Mouse (Mus musculus) limb, embryonic 10.5 days (tissue): Measurements from ENCODE around the gene Cox10. TPM values are rescaled to one million over a fixed set of nuclear protein-coding genes. Genes with fewer than 3 reads are reported as not detected.

ENCODE experiments used
- DNase-seq: peaks from one replicate; pipeline ENCODE4 v3.0.0-alpha.2; 2017; ENCODE audit warnings: low spot score
- H3K27ac ChIP-seq: fragments of 300-500 bp; sonication (generic); 2 replicates; pipeline ENCODE4 v1.5.1; 2016; ENCODE audit warnings: mild to moderate bottlenecking
- H3K27me3 ChIP-seq: fragments of 300-500 bp; sonication (generic); 2 replicates; pipeline ENCODE4 v1.6.1; 2016; ENCODE audit warnings: low read depth, mild to moderate bottlenecking; ENCODE audit not compliant: poor library complexity, severe bottlenecking
- H3K36me3 ChIP-seq: fragments of 300-500 bp; sonication (generic); 2 replicates; pipeline ENCODE4 v1.6.1; 2016; ENCODE audit warnings: mild to moderate bottlenecking, moderate library complexity
- H3K4me1 ChIP-seq: fragments of 300-500 bp; sonication (generic); 2 replicates; pipeline ENCODE4 v1.6.1; 2016
- H3K4me3 ChIP-seq: fragments of 300-500 bp; sonication (generic); 2 replicates; pipeline ENCODE4 v1.5.1; 2016; ENCODE audit warnings: mild to moderate bottlenecking, moderate library complexity
- H3K9me3 ChIP-seq: fragments of 300-500 bp; sonication (generic); replicated peaks from 2 replicates; pipeline ENCODE4 v1.6.1; 2016; ENCODE audit warnings: mild to moderate bottlenecking
- WGBS: fragments of 180-500 bp; shearing (Covaris S2); methylation state at CpG from one replicate; pipeline ENCODE4 v1.1.7; 2016; 5-methylcytosine and 5-hydroxymethylcytosine counted together
- polyA plus RNA-seq: library from polyadenylated mRNA; unstranded; fragments of >200 nt; fragmentation: Nextera tagmentation; extraction: Ambion mirVana; gene quantifications from 2 replicates; pipeline ENCODE4 v1.2.1, GENCODE M21; 2016

The Cox10 gene
- polyA plus RNA-seq, 1 experiment from 2014 or later: 30.8 TPM

DNA sequence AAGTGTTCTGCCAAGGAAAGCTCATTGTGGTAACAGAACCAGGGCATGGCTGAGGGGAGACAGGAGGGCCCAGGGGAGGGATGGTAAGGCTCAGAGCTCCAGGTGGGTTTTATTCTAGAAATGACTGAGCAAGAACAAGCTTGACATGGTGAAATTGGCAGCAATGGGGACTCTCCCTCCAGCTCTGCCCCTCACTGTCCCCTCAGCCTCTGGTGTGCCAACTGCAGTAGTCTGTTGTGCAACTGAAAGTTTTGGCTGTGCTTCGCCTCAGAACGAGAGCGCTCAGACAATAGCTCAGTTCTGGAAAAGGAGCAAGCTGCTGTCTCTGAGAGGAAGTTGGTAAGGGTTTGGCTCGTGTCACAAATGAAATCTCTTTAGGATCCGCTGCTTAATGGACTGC is 113.8 kb downstream of the Cox10 start:
- no peak overlapping the region for H3K4me3 ChIP-seq
- H3K27me3 ChIP-seq: no peaks in the 10 kb centered on the region; the same call in 1 of the 2 replicates
- peaks cover 12% of the 10 kb centered on the region for H3K36me3 ChIP-seq
- no peaks in the 10 kb centered on the region for H3K9me3 ChIP-seq
- no peak for DNase-seq
- 62% methylated on average over 5 of the region's 5 CpGs for WGBS
- peaks cover 39% of the 10 kb centered on the region for H3K4me1 ChIP-seq
- H3K27ac ChIP-seq: no peak overlapping the region

GRCm38 (mm10) chr11:63957207-63957606 is 122.1 kb downstream of the Cox10 start:
- H3K27me3 ChIP-seq: peaks cover 29% of the 10 kb centered on the region
- peaks cover 13% of the 10 kb centered on the region for H3K4me1 ChIP-seq
- 39% methylated on average over 4 of the region's 4 CpGs for WGBS
- H3K4me3 ChIP-seq: no peak overlapping the region
- no peaks in the 10 kb centered on the region for H3K9me3 ChIP-seq
- H3K36me3 ChIP-seq: no peaks in the 10 kb centered on the region
- H3K27ac ChIP-seq: no peak overlapping the region
- DNase-seq: no peak

GRCm38 (mm10) chr11:63956748-63957147 is 122.5 kb downstream of the Cox10 start:
- Histone ChIP-seq H3K36me3 (no peaks in the 10 kb centered on the region), H3K4me1 (peaks cover 17% of the 10 kb centered on the region), H3K27me3 (peaks cover 34% of the 10 kb centered on the region), H3K9me3 (no peaks in the 10 kb centered on the region), H3K4me3 (no peak overlapping the region), H3K27ac (peak overlapping the region; percentile 43)
- WGBS: 42% methylated on average over 7 of the region's 7 CpGs
- DNase-seq: no peak

- Histone ChIP-seq H3K27me3 (peaks cover 45% of the 10 kb centered on the region), H3K4me1 (peaks cover 20% of the 10 kb centered on the region), H3K27ac (no peak overlapping the region), H3K9me3 (no peaks in the 10 kb centered on the region), H3K36me3 (no peaks in the 10 kb centered on the region), H3K4me3 (no peak overlapping the region)
- DNase-seq: no peak
- 87% methylated on average over 2 of the region's 2 CpGs for WGBS
These were observed 125.4 kb downstream of the Cox10 start for GRCm38 (mm10) chr11:63953887-63954286.

DNA sequence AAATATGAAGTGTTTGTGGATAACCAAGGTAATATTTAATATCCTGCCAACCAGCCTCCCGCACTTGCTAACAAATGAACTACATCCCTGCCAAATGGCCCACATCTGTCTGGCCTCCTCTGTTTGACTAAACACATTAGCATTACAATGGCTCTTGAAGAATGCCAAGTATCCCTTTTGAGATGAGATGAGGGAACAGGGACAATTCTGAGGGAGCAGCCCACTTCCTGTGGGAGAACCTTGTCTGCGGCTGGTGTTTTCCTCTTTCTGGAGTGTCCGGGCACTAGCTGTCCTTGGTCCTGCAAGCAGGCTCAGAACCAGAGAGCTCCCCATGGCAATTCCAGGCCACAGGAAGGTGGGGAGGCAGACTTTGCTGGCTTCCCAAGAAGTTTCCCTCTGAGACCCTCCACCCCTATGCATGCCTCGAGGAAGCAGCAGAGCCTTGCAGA is 126.5 kb downstream of the Cox10 start:
- Histone ChIP-seq H3K36me3 (no peaks in the 10 kb centered on the region), H3K4me1 (peaks cover 20% of the 10 kb centered on the region), H3K27ac (no peak overlapping the region), H3K27me3 (peaks cover 45% of the 10 kb centered on the region), H3K4me3 (no peak overlapping the region), H3K9me3 (no peaks in the 10 kb centered on the region)
- DNase-seq: no peak
- WGBS: 28% methylated on average over 4 of the region's 4 CpGs

DNA sequence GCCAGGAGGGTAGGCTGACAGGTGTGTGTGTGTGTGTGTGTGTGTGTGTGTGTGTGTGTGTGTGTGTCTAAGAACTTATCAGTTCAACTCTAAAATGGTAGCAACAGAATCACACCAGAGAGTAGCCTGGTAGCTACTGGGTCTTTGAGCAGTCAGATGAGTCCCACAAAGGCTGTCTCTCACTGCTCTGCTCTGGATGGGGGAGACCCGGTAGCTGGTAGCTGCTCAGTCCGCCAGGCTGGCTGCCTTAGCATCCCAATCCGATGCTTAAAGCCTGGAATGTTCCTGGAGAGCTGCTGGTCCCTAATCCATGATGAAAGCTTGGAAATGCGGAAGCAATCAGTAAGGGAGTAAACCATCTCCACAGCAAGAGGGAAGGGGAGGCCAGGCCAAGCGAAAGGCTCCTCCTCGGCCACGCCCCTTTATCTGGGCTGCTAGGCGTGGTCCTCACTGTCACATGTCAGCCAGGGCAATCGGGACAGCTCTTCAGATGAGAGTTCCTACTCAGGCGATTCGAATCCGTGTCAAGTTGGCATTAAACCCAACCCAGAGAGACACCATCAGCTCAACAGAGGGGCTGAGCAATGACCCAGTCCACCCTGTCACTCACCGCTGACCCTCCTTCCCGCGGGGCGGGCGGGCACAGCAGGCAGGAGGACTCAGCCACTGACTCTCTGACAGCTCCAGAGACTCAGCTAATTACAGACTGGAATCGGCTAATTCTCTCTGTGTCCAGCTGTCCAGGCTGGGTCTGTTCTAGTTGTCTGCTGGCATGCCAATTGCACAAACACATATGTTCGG is 127.2 kb downstream of the Cox10 start:
- Histone ChIP-seq H3K4me1 (peaks cover 20% of the 10 kb centered on the region), H3K27me3 (peaks cover 39% of the 10 kb centered on the region), H3K9me3 (no peaks in the 10 kb centered on the region), H3K36me3 (no peaks in the 10 kb centered on the region), H3K27ac (peak overlapping the region; percentile 2; the same call in 1 of the 2 replicates), H3K4me3 (peak overlapping the region; percentile 43)
- whole genome bisulfite sequencing: 6% methylated on average over 19 of the region's 19 CpGs
- DNase-seq: peak; percentile 63

- Histone ChIP-seq H3K36me3 (no peaks in the 10 kb centered on the region), H3K4me3 (no peak overlapping the region), H3K27ac (no peak overlapping the region), H3K27me3 (peaks cover 24% of the 10 kb centered on the region), H3K4me1 (peaks cover 15% of the 10 kb centered on the region), H3K9me3 (no peaks in the 10 kb centered on the region)
- DNase-seq: no peak
- 88% methylated on average over 11 of the region's 11 CpGs for WGBS
These were observed 130.9 kb downstream of the Cox10 start for GRCm38 (mm10) chr11:63948371-63948770.

DNA sequence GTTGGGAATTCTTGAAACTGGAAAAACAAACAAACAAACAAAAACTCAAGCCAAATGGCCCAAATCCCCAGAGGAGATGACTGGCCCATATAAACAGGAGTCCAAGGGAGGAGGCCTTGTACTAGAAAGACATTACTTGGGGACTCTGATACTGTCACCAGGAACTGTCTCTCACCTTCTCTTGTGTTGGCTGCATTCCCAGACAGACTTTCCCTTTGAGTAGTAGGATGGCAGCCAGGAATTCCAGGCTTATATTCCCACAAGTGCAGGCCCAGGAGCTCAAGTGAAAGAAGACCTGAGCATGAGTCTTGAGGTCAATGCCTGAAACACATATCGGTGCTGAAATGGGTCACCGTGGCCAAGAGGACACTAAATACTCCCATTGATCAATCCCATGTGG is 132.2 kb downstream of the Cox10 start:
- Histone ChIP-seq H3K27me3 (peaks cover 14% of the 10 kb centered on the region), H3K36me3 (no peaks in the 10 kb centered on the region), H3K9me3 (no peaks in the 10 kb centered on the region), H3K4me3 (no peak overlapping the region), H3K27ac (no peak overlapping the region), H3K4me1 (peaks cover 5% of the 10 kb centered on the region)
- WGBS: 93% methylated on average over 2 of the region's 2 CpGs
- no peak for DNase-seq

- Histone ChIP-seq H3K9me3 (no peaks in the 10 kb centered on the region), H3K36me3 (no peaks in the 10 kb centered on the region), H3K4me3 (no peak overlapping the region), H3K4me1 (no peaks in the 10 kb centered on the region), H3K27me3 (peaks cover 17% of the 10 kb centered on the region), H3K27ac (no peak overlapping the region)
- WGBS: 89% methylated on average over 3 of the region's 3 CpGs
- no peak for DNase-seq
These were observed 135.3 kb downstream of the Cox10 start for GRCm38 (mm10) chr11:63943947-63944346.

DNA sequence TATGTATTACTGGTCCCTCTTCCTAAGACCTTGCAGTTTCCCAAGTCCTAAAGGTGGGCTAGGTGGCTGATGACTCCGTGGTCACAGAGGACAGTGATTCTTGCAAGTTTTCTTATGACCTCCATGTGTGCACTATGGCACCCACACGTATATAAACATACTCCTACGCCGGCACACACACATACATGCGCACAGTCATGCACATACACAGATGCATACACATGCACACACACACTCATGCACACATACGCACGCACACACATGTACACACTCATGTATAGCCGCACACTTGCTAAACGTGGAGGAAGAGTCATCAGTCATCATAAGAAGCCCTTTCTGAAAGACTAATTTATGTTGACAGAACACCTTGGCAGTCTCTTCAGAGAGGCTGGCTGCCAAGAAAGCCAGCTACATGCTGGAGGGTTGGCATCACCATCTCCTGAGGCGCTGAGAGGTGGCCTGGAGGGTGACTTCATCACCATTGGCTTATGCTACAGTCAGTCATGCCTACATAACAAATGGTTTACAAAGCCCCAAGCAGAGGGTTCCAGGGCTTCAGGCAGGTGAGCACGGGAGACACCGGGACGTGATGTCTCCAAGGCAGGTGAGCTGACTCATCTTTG is 135.9 kb downstream of the Cox10 start:
- Histone ChIP-seq H3K4me1 (no peaks in the 10 kb centered on the region), H3K4me3 (no peak overlapping the region), H3K27ac (no peak overlapping the region), H3K27me3 (peaks cover 21% of the 10 kb centered on the region), H3K9me3 (no peaks in the 10 kb centered on the region), H3K36me3 (no peaks in the 10 kb centered on the region)
- 93% methylated on average over 13 of the region's 13 CpGs for WGBS
- DNase-seq: no peak

GRCm38 (mm10) chr11:63942177-63942576 is 137.1 kb downstream of the Cox10 start:
- H3K4me1 ChIP-seq: no peaks in the 10 kb centered on the region
- whole genome bisulfite sequencing: 85% methylated on average over 8 of the region's 8 CpGs

DNA sequence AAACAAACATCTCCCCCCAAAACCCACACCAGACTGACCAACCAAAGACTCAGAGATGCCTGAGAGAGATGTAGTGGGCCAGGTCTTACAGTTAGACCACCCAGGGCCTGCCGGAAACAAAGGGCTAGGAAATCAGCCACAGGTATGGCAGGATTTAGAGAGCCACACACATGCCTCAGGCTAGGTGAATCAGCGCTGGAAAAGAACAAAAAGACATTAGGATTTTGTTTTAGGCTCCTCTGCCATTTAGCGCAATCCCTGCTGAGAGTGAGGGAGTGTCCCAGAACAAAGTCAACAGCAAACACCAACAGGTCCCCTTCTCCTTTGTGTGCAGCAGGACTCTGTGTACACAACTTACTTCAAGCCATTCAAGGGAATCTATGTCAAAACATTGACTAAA is 142.6 kb downstream of the Cox10 start:
- Histone ChIP-seq H3K36me3 (no peaks in the 10 kb centered on the region), H3K27me3 (peaks cover 64% of the 10 kb centered on the region), H3K9me3 (no peaks in the 10 kb centered on the region), H3K4me1 (no peaks in the 10 kb centered on the region), H3K27ac (no peak overlapping the region), H3K4me3 (no peak overlapping the region)
- no peak for DNase-seq
- 52% methylated on average over 3 of the region's 3 CpGs for WGBS

More at GRCm38 (mm10) chr11:63942177-63942576, 137.1 kb downstream of the Cox10 start:
- DNase-seq: no peak
- Histone ChIP-seq H3K27ac (no peak overlapping the region), H3K9me3 (no peaks in the 10 kb centered on the region), H3K27me3 (peaks cover 22% of the 10 kb centered on the region), H3K4me3 (no peak overlapping the region), H3K36me3 (no peaks in the 10 kb centered on the region)

DNA sequence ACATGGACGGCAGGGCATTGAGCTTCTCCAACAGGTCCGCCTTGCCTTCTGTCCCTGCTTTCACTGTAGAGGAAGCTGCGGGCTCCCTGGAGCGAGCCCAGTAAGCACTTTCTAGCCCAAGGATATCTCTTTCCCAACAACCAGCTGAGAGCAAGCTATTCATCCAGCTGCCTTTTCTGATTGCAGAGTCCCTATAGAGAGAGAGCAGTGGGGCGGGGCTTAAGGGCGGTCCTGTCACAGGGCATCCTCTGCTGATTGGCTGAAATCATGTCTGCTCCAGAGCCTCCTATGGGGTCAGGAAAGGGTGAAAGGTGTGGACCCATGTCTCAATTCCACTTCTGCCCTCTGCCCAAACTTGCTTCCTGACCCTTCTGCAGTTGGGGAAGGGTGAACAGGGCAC is 152.4 kb downstream of the Cox10 start:
- peaks cover 52% of the 10 kb centered on the region for H3K27me3 ChIP-seq
- DNase-seq: no peak
- no peaks in the 10 kb centered on the region for H3K36me3 ChIP-seq
- no peak overlapping the region for H3K27ac ChIP-seq
- no peaks in the 10 kb centered on the region for H3K9me3 ChIP-seq
- WGBS: 84% methylated on average over 6 of the region's 6 CpGs
- no peak overlapping the region for H3K4me3 ChIP-seq
- H3K4me1 ChIP-seq: peaks cover 44% of the 10 kb centered on the region
